Mouse (Mus musculus) right cerebral cortex, adult 2 months (tissue): ENCODE data around the gene Ptgr1.

Experiments
- DNase-seq, 2 experiments: peaks; one replicate each; pipeline ENCODE4 v3.0.0; 2021 to 2022; ENCODE audit warnings: low spot score in 2 of 2

Ptgr1 gene

GRCm38 (mm10) chr4:58926120-58926519 lies 60.8 kb downstream of the Ptgr1 start:
- no peak for DNase-seq

- DNase-seq, result no peak
These were observed 61.3 kb downstream of the Ptgr1 start for GRCm38 (mm10) chr4:58925664-58926063.

DNA sequence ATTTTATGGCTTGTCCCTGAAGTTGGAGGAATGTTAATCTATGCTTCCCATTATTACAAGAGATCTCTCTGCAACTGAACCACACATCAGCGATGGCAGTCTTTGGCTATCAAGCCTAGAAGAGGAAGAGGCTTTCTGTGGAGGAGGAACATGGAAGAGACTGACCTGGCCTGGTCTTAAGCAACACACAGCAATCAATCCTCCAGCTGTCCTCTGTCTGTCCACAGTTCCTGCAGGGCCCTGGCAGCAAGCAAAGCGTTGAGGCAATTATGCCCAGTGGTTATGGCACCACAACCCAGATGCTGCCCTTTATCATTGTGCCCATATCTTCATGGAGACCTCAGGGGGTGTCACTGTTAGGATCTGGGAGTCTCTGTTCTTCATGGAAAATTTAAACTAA lies 63.0 kb downstream of the Ptgr1 start:
- DNase-seq, result no peak
